Mouse (Mus musculus) adrenal gland, postnatal 14 days (tissue): ENCODE measurements at regions not wholly inside any gene's neighbourhood (a gene's known extent, or its start where the extent isn't known, plus 50 kb on each side); places are given as distances from the start of the nearest gene placed in this dataset.

Experiments used
- DNase-seq: peaks from one replicate; pipeline ENCODE4 v3.0.0; 2021; ENCODE audit warnings: mixed read lengths

DNA sequence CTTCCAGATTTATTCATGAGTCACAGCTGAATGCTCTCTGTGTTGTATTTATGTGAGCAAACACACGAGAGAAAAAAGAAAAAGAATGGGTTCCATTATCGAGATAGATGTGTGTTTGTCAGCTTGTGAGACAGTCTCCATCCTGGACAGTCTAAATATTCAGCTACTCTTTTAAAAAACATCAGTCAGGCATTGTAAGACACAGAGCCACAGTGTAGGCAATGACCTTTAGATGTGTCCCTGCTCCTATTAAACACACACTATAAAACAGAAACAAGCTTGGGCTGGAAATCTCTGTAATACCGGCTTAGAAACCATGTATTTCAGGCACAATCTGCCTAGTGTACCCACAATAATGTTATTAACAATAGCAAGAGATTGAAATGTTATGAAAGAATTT is 442.6 kb downstream of the Tox3 start:
- no peak for DNase-seq

DNA sequence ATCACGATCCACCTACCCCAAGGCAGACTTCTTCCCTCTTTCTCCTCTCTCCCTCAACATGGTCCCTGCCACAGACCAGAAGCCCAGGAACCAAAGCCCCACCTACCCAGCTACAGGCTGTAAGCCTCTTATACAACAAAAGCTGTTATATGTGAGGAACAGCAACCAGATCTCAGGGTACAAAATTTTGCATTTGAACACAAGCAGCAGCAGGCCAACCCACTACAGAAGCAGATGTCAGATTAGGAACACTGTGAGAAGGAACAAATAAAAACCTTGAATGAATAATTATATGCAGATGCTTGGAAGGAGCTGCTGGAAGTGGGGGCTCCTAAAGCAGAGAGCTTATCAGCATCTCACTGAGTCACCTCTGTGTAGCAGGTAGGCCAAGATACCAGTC is 444.8 kb downstream of the Tox3 start:
- no peak for DNase-seq

DNA sequence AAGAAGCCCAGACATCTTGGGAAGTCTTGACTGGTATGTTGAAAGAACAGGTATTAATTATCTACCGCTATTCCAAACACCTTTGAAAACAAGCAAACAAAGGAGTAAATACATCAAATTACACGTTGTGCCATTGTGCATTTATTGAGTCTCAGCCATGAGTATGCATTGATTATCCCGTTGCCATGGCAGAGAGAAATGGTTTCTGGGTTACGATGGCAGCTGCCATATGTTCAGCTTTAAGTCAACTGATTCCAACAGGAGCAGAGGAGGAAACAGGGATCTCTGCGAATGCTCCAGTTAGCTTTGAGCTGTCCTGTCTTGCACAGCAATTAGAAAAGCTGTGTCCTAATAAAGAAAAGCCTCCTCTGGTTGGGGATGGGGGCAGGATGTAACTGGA is 475.4 kb downstream of the Tox3 start:
- DNase-seq = no peak

DNA sequence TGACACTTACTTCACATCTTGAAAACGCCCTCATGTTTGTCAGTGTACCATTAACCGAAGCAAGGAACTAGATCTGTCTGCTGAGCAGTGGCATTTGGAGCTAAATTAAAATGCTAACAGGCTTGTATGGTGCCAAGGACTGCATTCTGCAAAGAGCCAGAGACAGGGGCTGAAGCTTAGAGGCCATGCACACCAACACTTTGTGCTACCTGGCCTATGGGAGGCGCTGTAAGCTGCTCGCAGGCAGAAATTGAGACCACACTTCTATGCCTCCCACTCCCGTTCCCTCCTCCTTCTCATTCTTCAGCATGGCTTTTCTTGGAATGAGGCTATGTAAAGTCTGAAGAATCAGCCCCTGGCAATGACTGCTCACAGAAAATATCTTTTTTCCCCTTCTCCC is 476.2 kb downstream of the Tox3 start:
- DNase-seq = no peak

DNA sequence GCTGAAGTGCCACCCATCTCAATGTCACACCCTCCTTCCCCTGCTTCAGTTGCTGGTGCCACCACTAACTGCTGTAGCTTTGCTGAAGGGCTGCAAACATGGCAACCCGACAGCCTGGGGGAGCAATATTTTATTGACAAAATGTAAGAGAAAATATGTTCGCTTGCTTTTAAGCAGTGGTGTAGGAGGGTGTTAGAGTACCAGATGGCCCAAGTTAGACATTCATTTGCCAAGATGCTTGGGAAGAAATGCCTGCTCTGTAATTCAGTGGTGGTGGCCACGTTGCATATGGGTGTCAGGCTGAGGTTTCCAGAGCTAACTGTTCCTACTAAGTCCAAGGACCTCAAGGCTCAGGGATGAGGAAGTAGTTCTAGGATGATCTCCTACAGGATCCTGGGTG is 488.3 kb downstream of the Tox3 start:
- DNase-seq = no peak

DNA sequence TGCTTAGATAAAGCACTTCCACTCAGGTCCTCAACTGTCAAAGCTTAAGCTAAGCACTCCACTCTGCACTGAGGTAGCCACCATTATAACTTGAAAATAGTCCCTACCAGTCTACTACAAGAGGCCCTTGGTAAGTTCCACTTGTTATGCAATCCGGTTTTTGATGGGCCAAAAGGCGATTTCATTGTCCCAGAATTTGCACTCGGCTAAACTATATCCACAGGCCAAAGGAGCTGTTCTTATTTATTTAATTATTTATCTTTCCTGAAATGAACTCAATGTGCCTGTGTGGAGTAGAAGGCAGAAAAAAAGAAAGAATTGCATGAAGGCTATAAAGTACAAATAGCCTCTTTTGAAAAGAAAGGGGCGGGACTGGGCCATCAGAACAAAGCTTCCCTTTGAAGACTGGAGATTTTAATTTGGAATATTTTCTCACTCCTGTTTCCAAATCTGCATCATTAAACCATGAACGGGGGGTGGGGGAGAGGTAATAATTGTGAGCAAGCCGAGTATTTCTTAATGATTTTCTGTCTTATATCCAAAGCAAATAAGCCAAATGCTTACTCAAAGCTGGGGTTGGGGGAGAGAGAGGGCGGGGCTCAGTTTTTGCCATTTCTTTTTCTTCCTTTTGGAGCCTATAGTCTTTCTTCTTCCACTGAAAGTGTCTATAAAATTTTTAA is 489.3 kb downstream of the Tox3 start:
- no peak for DNase-seq

DNA sequence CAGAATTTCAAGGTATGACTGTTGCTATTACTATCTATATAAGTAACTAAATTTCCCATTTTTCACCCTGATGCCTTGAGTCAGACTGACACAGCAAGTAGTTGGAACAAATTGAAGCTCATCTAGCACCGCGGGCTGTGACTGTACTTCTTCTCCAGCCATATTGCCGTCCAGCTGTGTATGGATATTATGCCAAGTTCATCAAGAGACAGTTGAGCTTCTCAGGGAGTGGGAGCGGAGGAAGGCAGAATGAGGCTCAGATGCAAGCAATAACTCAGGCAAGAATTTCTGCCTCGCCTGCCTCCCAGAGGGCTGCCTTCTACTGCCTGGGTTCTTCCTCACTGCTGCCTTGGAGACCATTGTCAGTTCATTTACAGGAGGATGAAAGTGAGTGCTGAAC is 492.6 kb downstream of the Tox3 start:
- DNase-seq = no peak

DNA sequence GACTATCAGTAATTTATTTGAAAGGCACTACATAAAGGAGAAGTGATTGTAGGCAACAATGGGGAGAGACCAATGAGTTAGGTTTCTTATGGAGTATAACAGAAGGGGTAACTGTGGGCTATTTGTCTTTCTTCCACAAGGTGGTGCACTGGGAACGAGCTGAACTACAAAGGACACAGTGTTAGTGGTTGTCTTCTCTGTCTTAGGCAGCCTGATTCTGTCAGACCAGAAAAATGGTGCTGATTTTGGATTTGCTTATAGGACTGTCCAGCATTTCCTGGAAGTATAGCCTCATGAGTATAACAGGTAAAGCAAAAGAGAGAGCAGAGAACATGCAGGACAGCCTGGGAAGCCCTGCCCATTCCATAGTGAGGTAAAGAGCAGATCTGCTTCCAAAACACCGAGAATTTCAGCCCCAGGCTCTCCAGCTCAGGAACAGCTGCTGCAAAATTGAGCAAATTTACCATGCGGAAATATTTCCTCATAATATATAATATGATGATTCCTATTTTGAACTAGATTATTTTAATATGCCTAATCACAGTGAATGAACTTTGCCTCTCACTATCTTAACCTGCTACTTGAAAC is 497.8 kb downstream of the Tox3 start:
- DNase-seq = peak; percentile 17

DNA sequence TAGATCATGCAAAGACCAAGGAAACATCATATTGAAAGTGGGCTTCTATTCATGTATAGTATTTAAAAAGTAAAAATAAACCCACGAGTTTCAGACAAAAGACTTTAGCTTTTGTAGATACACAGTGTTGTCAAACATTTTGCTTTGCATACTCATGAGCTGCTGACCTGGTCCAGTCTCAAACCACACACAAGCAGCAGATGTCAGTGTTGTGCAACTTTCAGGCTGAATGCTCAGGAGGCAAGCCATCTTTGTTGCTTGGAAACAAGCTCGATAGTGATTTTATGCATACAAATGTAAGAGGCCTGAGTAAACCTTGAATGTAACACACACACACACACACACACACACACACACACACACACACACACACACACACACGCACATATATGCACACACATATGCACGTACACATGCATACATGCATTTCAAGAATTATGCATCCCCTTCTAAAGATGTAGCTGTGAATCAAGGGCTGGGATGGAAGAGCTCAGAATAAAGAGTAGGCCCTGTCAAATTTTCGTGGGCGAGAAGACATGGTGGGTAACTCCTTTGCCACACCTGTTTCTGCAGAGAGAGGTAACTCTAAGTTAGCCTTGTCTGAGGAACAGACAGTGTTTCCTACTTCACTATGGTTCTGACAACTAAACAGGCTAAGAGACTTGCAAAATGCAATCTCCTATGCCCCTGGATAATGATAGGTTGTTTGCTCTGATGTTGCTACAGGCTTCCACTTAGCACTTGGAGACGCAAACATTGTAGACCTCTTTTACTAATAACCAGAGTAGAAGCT is 498.5 kb downstream of the Tox3 start:
- DNase-seq = peak; percentile 7

DNA sequence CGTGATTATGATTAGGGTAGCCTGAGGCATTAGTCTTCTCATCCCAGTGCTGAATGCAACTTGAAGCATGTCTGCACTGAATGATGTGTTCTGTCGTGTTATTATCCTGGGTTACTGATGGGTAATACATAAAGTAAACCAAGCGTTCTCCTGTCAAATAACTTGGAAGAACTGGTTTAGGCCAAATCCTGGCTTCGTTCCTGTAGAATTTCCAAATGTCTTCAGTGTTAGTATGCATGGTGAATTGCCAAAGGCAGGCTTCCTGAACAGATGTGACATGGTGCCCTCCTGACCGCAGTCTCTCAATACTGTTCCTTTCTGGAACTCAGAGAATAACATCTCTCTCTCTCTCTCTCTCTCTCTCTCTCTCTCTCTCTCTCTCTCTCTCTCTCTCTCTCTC is 509.6 kb downstream of the Tox3 start:
- DNase-seq = no peak

DNA sequence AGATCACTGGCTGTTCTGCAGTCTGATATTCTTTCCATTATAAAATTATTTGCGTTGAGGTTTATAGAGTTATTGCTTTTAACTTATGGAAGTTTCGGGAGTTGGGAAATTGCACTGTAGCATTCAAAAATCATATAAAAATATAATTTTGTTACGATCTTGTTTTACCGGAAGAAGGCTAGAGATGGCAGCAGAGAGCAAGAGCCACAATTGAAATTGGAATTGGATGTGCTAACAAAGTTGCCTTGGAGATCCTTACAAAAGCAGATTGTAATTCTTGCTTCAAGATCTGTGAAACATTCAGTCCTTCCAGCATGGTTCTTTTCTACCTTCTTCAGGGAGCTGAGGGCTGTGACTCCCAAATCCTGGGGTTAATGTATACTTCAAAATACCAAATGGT is 514.4 kb downstream of the Tox3 start:
- DNase-seq = no peak

DNA sequence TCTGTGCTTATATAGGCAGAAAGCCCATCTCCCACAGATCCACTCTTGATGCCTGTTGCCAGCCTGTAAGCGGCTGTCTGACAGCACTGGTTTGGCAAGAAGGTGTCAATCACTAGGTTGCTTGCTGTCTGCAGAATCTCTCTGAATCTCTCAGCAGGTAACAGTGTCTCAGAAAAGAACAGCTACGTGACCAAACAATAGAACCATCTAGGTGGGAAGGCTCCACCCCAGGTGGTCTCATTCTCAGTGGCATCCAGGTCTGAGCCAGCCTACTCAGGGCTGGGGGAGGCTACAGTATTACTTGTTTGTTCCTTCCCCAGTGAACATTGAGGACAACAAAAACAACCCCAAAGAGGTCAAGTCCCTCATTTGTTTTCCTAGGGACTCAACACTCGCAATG is 523.6 kb downstream of the Tox3 start:
- no peak for DNase-seq

DNA sequence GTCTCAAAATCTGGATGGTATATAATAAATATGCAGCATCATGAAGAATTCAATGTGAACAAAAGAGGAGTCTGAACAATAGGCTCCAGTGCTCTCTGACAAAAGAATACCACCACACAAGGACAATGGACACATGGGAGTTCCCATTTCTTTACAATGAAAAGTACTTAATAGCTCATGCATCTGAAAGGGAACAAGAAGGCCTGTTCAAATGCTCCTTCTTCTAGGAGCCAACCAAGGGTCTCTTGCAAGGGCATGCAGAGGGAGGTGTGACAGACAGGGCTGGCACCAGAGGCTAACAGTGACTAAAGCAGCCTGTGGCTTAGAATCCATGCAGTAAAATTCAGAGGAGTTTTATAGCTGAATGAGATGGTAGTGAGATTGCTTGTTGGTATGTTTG is 524.5 kb downstream of the Tox3 start:
- DNase-seq = no peak

DNA sequence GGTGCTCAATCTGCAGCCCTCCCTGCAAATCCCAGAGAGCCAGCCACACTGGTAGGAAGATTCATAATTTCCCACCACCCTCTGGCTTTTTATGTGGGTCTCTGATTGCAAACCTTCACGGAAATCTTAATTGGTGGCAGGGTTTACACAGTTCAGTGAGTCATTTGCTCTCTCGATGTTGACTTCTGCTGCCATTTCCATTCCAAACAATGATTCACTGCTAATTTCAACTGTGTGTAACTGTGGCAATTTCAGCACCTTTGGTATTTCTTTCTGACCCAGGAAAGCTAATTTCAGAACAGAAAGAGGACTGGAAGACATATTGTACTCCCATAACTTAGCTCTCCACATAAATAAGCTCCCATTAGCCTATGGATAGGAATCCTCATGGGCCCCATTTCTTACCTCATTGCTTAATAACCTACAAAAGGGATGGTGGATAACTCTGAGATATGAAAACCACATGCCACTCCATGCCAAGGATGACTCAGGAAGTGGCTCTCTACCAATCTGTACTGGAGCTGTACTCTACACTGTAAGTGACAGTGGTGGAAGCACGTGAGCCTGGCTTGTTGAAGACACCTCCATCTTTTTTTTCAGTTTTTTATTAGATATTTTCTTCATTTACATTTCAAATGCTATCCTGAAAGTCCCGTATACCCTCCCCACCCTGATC is 536.0 kb downstream of the Tox3 start:
- no peak for DNase-seq

DNA sequence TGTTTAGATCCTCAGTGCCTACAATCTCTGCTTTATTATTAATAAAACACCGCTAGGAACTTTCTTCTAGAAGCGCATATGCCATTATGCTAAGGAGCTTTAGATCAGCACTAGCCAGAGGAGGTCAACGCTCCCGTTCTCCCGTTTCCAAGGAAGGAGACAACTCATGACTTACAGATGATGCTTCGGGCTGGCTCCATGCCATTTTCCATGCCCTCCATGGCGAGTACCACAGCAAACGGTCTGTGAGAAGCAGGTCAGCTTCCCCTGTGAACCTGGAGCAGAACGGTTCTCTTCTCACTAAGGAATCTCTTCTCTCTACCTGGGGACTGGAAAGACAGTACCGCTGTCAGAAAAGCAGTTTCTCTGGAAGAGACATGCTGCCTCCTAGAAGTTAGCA is 559.8 kb downstream of the Tox3 start:
- no peak for DNase-seq

DNA sequence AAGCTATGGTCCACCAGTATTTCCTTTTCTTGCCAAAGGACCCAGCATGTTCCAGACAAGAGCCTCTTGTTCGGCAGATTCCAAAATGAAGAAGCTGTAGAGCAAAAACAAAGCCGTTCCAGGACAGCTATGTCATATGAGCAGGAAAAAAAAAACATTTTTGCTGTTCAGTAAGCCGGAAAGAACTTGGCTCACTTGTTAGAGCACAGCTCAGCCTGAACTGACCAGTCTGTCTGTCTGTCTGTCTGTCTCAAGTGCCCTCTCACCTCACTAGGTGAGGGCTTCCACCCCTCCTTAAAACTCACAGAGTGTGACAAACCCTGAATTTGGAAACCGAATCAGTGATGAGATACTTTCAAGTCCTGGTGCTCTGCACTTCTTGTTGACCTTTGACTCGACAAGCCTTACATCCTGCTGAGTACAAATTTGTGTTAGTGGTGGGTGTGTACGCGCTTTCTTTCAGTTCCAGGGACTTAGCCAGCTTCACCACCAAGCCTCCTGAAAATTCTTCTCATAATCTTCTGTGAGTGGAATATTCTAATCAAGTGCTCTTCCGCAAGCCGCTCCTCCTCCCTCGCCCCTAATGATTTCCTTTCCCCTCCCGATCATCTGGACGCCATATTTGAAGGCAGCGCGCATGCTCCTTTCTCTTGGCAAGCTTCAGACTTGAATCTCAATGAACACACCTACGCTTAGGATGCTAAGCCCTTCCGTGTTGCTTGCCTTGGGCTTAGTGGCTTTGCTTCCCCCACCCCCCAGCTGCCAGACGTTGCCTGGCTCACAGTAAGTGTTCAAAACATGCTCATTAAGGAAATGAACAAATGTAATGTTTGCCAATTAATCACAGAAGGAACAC is 560.9 kb downstream of the Tox3 start:
- DNase-seq = no peak

DNA sequence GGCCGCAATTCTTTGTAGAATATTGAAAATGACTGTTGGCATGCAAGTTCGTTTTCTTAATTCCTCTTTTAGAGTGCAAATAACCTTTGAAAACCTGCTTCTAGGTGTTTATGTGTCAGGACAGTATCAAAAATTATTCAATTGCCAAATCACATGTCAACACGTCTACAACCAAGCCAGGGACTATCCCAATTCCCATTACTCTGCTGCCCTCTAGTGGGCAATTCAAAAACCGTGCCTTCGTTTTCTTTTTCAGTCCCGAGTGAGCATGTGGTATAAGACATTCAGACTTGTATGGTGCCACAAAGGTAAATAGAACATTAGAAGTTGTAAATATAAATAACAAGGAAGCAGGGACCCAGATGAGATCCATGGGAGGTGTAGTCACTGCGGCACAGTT is 563.1 kb downstream of the Tox3 start:
- peak; percentile 67 for DNase-seq

DNA sequence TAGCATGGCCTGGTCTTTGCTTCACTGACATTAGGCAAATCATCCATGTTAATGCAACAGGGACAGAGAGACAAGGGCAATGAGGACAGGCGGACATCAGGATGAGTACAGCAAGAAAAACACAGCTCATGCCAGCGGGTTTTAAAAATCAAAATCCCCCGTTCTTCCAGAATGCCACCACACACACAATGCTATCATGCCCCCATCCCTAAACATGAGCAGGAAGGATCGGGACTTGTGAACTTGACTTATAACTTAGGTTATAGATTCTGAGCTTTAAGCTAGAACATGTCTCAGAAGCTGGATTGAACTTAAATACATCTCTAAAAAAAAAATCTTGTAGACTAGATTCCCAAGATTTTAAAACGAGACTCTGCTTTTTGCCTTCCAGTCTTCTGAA is 564.8 kb downstream of the Tox3 start:
- no peak for DNase-seq

DNA sequence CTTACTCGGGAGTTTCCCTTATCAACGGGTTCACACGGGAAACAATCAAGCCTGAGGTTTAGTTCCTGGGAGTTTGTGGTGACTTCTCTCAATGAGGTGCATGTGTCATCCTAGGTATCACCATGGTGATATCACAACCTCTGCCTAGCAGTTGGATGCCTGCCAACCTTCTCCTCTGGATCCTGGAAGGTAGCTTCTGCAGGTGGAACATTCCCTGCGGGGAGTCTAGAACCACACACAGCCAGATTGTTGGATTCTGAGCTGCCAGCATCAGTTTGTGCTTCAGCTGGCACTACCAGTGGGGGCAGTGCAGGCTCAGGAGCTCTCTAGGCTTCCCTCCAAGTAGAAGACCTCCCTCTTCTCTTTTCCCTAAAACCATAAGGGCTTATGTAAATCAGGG is 581.8 kb downstream of the Tox3 start:
- DNase-seq = no peak

DNA sequence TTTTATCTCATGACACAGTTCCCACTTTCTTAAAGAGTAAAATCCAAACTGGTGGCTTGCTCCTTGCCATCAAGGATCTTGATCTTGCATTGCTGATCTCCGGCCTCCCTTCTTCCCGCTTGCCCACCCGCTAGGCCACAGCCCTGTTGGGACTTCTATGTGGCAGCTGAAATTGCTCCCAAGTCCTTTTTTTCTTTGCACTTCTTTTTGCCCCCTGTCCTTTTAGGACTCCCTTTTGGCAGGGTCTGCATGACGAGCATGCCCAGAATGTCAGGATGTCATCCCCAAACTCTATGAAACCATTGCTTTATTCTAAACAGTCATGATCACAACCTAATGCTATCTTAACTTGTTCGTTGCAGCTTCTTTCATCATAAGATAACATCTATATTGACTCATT is 588.6 kb downstream of the Tox3 start:
- DNase-seq = no peak

DNA sequence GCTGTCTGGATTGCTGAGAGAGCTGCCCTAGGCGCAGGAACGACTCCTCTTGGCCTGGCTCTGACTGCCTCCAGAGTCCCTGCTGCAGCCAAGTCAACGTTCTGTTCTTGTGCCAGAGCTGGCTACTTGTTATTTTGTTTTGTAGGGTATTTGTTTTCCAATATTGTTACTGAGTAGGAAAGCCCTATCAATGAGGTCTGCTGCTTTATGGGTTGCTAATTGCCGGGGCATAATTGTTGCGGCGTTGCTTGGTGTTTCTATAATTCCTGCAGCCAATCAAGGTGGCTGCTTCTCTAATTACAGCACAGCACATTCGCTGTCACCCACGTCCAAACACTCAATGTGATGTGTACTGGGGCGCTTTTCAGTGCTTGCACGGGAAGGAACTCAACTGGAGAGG is 589.4 kb downstream of the Tox3 start:
- no peak for DNase-seq

DNA sequence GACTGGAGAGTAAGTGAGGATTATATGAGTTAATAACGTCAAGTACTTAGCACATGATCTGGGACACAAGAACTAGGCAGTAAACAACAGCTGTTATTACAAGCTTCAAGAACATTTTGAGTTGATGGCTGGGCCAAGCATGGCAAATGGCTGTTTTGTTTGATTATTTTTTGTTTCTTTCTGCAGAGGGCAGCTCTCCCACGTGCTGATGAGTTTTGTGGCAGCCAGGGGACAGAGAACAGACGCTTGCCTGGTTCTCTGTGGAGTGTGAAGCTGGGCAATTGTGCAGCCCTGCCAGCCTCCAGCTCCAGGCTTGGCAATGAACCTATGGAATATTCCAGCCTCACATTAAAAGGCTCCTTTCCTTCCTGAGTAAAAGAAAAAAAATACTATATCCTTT is 592.2 kb downstream of the Tox3 start:
- DNase-seq = no peak
